Mouse (Mus musculus): ENCODE measurements around the gene Rp9. TPM values are rescaled to one million over a fixed set of nuclear protein-coding genes. Genes with fewer than 3 reads are reported as not detected.

Gene Rp9
- polyA plus RNA-seq, 1 experiment from 2014 or later = 79.8 TPM

Other genes with a start within 250 kb of the Rp9 start
- 16.9 and 19.7 TPM in 2 replicates for gene Zfp809, start 244.0 kb downstream of the Rp9 start, polyA plus RNA-seq (2014; fragmentation: Nextera tagmentation; extraction: Ambion mirVana)
- 4.8 and 5.0 TPM in 2 replicates for gene Zfp599, start 209.8 kb downstream of the Rp9 start, polyA plus RNA-seq (2014; fragmentation: Nextera tagmentation; extraction: Ambion mirVana)
- 9.7 and 12.1 TPM in 2 replicates for gene Zfp810, start 162.1 kb downstream of the Rp9 start, polyA plus RNA-seq (2014; fragmentation: Nextera tagmentation; extraction: Ambion mirVana)
- 42.6 and 45.5 TPM in 2 replicates for gene Anln, start 80.6 kb downstream of the Rp9 start, polyA plus RNA-seq (2014; fragmentation: Nextera tagmentation; extraction: Ambion mirVana)
- gene 9530077C05Rik, start 58.2 kb downstream of the Rp9 start, polyA plus RNA-seq (2014; fragmentation: Nextera tagmentation; extraction: Ambion mirVana) = 2.5 and 3.6 TPM in 2 replicates
- gene Gm17545, start 15.5 kb downstream of the Rp9 start, polyA plus RNA-seq (2014; fragmentation: Nextera tagmentation; extraction: Ambion mirVana) = not detected in 2 replicates
- 7.8 and 8.7 TPM in 2 replicates for gene Bbs9, start 6.0 kb upstream of the Rp9 start, polyA plus RNA-seq (2014; fragmentation: Nextera tagmentation; extraction: Ambion mirVana)